Mouse (Mus musculus) kidney, postnatal 14 days (tissue): ENCODE measurements around the gene Ski.

Source experiments
- DNase-seq: peaks from one replicate; pipeline ENCODE4 v3.0.0; 2022; ENCODE audit warnings: mixed read lengths

Ski gene

DNA sequence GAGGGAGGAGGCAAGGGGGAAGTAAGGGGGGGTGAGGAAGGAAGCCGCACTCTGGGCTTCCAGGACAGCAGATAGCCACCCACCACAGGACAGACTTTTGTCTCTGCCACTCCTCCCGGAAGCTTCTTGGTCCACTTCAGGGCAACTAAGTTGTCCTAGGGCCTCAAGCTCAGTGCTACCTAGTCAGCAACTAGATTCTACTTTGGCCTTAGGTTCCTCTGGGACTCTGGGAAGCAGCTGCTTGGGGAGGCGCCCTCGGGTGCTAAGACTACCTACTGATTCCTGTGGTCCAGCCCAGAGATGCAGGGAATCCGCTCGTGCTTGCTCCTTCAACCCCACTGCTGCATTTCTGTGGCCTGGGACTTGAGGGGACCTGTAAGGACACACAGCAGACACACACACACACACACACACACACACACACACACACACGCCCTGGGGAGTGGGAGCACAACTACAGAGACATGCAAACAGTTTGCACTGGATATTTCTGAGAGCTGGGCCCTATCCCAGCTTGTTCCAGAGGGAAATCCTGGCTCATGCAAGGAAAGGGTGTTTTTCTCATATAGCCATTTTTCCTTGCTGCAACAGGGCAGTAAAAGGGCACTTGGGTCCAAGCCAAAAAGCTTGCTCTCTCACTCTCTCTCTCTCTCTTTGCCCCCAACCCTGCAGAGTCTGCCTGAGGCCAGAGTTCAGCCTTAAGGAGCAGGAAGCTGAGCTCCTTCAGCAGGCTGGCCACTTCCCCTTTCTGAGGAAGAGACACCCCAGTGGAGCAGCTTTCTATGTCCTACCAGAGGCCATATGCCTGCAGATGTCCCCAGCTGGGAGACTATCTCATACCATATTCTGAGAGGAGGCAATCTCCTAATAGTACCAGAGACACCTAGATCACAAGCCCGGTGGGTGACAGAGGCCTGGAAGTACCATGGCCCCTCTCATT is 12.2 kb upstream of the Ski start:
- peak; percentile 80 for DNase-seq

- DNase-seq = peak; percentile 86
These were observed 11.5 kb upstream of the Ski start for GRCm38 (mm10) chr4:155233878-155234277.

DNA sequence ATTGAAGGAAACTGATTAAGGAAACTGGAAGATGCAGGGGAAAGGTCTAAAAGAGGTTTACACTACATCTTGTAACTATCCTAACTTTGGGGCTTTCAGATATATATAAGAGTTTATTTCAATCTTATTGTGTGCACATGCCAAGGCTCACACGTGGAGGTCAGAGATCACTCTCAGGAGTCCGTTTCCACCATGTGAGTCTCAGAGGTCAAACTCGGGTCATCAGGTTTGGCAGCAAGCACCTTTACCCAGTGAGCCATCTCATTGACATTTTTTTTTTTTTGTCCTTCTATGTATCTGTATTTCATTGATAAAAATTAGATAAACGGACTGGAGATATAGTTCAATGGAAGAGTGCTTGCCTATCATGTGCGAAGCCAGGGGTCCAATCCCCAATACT is 6.1 kb upstream of the Ski start:
- no peak for DNase-seq

DNA sequence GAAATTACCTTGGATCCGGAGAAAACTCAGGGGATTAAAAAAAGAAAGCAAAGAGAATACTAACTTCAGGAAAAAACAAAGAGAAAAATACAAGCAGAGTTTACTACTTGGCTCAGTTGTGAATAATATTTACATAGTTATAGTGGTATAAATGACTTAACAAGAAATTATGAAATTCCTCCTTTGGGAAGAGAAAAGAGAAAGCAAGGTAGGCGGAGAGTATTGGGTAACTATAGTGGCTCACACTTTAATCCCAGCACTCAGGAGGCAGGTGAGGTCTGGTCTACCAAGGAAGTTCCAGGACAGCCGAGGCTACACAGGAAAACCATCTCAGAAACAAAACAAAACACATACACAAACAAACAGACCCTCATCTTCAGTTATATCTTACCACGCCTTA is 5.6 kb upstream of the Ski start:
- no peak for DNase-seq

- no peak for DNase-seq
These were observed 3.5 kb upstream of the Ski start for GRCm38 (mm10) chr4:155225918-155226317.

- DNase-seq = no peak
These were observed 1.5 kb upstream of the Ski start for GRCm38 (mm10) chr4:155223594-155224528.

DNA sequence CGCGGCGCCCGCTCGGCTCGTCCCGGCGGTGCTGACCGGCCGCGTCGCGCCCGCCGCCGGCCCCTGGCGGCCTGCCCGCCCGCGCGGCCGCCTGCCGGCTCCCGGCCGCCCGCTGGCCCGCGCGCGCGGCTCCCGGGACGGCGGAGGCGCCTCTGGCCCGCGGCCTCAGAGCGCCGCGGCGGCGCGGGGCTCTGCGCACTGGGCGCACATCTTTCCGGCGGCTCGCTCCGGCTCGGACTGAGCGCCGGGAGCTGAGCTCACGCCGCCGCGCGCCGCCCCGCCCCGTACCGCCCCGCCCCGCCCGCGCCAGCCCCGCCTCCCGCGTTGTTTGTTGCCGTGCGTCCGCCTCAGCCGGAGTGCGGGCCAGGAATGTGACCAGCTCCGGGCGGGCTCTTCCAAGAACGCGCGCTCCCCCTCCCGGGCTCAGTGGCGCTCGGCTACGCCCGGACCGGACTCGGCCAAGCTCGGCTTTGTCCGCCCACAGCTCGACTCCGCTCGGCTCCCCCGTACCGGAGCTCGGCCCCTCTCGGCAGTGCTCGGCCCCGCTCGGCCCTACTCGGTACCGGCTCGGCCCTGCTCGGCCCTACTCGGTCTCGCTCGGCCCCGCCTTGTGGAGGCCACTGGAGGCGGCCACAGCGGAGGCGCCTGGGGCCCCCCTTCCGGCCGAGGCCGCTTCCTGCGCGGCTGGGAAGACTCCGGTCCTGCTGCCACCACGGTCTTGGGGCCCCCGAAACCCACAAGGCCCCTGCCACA is 625 bp upstream of the Ski start:
- DNase-seq = peak; percentile 100

- peak; percentile 85 for DNase-seq
These were observed 517 bp downstream of the Ski start for GRCm38 (mm10) chr4:155221599-155222551.

DNA sequence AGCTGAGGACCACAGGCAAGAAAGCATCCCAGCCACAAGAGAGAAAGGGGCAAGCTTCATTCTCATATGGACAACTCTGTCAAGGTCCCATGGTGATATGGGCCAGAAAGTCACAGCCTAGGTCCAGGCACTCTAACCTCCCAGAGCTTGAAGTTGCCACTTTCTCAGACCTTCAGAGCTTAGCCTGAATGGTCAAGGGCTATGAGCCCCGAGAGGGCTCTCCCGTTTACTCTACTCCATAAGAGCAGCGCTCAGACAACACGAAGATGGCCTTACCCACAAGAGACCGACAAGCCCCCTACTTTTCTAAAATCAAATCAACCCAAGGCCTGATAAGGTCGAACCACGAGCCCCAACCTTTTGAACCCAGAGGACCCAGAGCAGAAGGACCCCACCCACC is 1.3 kb downstream of the Ski start:
- no peak for DNase-seq

GRCm38 (mm10) chr4:155220213-155221100 is 1.9 kb downstream of the Ski start:
- DNase-seq = no peak

- no peak for DNase-seq
These were observed 2.9 kb downstream of the Ski start for GRCm38 (mm10) chr4:155219271-155220212.

DNA sequence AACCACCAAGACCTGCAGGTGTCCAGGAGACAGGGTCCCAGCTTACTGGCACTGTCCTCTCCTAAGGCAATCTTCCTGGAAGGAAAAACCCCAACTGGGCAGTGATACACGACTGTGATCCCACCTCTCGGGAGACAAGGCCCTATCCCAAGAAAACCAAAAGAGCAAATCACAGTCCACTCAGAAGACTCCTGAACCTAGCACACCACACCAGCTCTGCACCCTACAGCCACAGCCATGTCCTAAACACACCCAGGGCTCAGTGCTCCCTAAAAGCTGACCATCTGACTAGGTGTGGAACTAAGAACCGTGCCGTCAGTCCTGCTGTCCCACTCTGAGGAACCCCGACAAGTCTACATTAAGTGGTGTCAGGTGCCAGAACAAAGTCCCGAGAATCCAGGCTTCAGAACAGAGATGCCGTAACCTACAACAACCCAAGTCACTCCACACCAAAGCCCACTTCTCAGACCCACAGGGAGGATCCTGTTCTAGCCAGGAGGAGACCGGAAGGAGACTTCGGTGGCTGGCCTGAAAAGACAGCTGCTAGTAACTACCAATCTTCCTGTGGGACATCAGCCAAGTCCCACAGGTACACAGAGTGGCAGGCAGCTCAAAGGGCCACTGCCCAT is 4.2 kb downstream of the Ski start:
- no peak for DNase-seq

DNA sequence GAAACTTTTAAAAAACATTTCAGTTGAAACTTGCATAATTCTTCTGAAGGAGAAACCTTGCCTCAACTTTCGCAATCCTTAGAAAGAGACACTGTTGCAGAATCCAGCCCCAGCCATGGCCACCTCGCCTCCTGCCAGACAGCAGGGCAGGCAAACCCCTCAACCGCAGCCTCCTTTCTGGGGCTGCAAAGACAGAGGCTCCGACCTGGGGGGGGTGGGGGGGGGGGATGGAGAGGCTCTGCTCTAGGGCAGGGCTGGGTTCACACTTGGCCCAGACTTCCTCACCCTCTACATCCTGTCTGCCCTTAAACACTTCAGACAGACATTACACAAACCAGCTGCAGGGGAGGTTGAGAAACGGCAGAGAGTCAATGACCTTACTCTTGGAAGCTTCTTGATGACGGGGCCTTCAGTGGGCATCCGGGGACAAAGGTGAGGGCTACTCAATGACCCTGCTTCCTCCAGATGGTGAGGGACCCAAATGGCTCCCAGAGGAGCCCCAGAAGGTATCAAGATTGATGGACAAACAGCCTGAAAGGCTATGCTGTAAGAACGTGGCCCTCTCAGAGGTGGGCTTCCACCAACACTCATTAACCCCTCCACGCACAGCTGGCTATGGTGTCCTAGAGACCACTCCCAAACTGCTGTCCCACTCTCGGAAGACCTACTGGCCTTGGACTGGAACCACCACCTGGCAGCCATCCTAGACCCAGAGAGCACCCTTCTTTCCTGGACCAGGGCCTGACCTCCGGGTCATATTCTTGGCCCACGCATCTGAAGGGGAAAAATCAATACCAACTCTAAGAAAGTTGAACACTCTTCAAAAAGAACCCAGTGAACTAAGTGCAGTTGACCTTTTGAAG is 4.9 kb downstream of the Ski start:
- DNase-seq = no peak

- DNase-seq = no peak
These were observed 6.4 kb downstream of the Ski start for GRCm38 (mm10) chr4:155215773-155216630.

- no peak for DNase-seq
These were observed 7.2 kb downstream of the Ski start for GRCm38 (mm10) chr4:155215203-155215602.

GRCm38 (mm10) chr4:155214793-155215192 is 7.6 kb downstream of the Ski start:
- DNase-seq = no peak

DNA sequence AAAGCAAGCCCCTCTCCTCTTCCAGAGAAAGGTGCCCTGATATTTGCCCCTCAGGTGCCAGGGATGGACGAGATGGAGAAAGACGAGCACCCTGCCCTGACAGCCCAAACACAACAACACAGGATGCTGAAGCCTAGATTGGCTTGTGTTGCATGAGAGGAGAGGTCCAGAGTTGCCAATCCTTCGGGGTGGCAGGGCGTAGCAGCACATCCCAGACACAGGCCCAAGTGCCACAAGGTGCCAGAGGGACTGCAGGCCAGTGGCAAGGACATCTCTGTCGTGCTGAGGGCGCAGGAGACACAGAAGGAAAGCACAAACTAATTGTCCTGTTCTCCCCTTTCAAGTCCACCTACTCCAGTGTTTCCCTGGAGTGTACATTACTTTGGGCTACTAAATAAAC is 8.2 kb downstream of the Ski start:
- DNase-seq = no peak
